Mouse (Mus musculus) ovary, postnatal 14 days (tissue): ENCODE results near the gene Heg1.

Experiments
- DNase-seq: peaks from one replicate; pipeline ENCODE4 v3.0.0; 2022; ENCODE audit warnings: low spot score

The Heg1 gene

DNA sequence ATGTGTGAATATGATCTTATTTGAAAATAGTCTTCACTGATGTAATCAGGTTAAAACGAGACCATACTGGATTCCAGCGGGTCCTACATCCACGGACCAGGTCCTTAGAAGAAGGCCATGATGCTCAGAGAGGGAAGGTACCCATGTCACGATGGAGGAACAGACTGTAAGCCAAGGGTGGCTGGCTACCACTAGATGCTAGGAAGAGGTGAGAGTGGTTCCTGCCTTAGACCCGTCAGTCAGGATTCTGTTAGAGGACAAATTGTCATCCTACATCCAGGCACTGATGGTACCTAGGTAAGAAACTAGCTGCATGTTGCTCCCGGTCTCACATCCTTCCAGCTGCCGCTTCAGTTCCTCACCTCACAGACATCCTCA is 6.9 kb upstream of the Heg1 start:
- no peak for DNase-seq

DNA sequence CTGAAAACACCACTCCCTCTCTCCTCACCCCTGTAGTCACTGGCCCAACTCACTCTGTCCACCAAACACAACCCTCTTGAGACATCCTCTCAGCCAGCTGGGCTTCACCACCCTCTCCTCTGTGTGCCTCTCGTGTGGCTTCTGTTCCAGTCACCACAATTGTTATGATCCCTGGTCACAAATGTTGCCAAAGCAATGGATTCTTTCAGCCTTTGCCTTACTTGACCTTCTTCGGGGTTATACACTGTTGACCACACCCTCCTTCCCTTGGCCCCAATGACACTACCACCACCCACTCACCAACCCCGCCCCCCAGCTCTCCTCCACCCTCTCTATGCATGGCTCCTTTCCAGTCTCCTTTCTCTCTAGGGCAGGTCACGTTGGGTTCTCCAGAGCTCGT is 6.3 kb upstream of the Heg1 start:
- no peak for DNase-seq

DNA sequence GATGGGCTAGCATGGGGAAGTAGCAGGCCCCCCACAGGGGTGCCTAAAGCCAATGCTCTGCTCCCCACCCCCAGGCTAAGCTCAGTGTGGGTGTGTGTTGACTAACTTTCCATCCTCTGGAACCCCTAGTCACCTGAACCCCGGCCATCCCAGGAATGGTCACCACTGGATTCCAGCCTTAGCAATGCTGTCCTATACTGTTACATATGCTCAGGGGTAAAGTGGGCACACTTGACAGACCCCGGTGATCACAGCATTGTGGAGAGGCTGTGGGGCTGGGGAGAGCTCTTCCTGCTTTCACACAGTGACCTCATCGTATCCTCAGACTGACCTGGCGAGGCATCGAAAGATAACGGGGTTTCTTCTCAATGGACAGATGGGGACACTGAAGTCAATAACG is 3.9 kb upstream of the Heg1 start:
- DNase-seq: no peak

DNA sequence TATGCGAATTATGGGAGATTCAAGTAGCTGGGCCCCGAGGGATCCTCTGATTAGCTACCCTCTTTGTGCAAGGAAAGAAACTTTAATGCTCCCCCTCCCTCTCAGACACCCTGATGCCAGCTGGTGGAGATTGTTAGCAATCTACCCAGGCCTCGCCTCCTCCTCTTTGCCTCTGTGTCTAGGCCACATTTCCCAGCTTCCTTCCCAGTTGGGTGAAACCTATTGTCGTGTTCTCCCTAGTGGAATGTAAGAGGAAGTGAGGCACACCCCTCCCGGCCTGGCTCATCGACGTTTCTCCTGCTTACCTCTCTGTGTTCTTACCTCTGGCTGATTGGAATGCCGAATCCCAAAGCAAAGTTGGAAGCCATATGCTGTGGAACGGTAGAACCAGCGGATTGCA is 3.4 kb upstream of the Heg1 start:
- no peak for DNase-seq

DNA sequence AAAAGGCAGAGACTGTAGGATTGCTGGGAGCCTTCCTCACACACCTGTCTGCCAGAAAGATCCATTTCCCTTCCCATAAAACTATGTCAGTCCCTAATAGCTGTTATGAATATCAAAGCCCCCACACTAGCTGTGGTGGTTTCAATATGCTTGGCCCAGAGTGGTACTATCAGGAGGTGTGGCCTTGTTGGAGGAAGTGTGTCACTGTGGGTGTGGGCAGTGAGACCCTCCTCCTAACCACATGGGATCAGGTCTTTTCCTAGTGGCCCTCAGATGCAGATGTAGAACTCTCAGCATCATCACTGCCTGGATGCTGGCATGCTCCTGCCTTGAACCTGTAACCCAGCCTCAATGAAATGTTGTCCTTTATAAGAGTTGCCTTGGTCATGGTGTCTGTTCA is 2.5 kb upstream of the Heg1 start:
- no peak for DNase-seq

DNA sequence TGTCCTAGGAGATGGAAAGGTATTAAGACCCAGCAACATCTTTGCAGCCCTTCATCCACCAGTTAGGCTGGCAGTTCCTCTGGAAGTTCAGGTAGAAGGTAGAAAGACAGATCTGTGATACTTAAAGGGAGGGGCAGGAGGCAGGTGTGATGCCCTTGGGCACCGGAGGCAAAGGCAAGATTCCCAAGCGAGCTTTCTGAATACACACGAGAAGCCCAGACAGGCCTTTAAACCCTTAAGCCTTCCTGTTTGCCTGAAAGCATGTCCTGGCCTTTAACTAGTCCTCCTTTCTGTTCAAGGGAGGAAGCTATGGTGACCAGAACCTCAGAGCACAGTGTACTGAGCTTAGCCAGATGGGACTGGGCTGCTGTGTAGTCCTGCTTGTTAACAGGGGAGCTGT is 1.5 kb upstream of the Heg1 start:
- DNase-seq: no peak

DNA sequence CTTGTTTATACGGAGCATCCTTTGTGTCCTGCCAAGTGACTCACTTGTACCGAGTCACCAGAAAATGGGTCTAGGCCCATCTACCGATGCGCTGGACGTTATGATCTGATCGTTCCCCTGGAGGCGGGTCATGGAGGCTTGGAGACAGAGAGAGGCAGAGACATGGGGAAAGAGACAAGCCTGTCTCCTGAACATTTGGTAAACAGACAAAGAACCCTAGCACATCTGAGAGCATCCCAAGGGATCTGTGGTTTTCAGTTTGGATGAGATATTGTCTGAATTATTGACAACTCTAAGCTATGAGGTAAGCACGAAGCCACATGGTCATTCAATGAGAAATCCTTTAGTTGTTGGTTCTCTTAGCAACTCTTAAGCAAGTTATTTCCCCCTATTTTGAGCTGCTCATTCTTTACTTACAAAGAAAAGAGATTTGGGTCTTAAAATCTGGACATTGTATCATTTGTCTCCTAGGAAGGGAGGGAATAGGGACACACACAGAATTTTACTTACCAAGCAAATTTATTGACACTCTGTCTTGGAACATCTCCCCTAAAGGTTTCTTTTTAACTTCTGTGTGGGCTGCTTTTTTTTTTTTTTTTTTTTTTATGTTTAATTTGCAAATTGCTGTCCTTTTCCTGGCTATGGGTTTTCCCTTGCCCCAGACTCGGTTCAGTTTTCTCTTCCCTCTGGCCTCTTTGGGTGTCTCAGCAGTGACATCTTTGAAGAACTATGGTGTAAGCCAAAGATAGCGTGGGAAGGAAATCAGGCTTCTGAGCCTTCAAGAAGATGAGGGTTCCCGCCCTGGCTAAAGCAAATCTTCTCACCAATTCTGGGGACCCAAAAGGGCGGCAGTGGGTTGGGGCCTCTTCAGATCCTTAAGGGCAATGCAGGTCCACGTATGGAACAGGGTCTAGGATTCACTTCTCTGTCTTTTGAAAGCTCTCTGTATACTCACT is 686 bp upstream of the Heg1 start:
- DNase-seq: no peak

DNA sequence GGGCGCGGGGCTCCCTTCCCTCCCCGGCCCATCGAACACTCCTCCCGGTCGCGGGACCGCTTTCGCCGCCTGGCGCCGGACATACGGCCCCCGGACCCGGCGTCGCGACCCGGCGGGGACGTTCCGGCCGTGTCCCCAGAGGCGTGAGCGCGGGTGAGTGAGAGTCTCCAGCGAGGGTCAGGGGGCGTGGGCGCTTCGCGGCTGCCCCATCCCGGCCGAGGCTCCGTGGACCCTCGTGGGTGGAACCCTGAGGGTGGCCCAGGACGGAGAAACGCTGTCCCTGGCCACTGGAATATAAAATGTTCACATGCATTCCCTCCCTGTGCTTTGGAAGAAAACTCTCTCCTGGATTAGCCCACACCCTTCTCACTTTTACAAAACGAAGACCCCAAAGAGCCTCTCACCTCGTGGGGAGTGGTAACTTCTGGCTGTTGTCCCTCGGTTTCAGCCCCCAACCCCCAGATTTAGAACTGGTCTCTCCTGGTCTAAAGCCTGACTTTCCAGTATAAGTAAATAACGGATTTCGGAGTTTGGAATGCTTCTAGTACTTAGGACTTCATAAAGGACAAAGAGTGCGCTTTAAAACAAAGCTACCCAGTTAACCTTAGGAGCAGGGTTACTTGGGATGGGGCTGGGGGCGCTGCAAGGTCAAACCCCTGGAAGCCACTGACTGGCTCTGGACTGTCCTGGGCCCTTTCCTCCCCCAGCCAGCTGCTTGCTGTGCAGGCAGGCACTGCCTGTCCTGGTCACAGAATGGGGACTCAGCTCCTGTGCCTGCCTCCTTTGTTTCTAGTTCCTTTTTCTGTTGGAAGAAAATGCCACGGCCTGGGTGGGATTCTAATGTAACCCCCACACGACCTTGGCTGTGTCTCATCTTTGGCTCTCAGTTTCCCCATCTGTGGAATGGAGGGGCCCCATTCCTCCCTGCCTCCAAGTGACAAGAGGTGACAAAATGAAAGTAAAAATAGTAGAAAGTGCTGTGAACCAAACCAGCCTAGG is 832 bp downstream of the Heg1 start:
- DNase-seq: no peak

DNA sequence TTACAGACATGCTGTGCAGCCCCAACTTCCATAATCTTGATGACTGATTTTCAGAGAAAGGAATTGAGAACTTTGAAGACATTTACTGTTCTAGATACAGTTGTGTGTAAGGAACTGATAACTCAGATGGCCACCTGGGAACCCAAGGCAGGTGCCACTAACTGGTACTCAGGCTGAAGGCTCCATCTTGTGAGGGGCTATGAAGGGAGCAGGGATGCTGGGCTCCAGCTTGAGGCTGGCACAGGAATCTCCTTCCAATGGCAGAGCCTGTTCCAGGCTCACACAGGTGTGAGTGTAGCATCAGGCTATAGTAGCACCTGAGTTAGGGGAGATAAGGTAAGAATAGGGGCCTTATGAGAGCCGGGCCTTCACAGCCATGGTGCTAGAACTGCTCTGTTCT is 1.9 kb downstream of the Heg1 start:
- no peak for DNase-seq

DNA sequence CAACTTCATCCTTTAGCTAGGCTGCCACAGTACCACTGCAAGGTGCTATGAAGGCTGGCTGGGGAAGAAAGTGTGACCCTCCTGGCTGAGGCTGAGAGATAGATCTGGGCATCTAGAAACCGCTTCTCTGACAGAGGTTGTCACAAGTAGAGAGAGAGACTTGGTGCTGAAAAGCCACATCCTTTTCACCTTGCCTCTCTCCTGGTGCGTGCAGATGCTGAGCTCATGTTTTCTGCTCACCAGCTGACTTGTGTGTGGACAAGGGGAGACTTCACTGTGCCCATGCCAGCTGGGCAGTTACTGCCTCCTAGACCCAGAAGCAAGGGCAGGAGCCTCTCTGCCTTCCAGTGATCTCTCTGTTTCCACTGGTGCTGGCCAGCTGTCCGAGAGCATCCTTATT is 3.6 kb downstream of the Heg1 start:
- no peak for DNase-seq

DNA sequence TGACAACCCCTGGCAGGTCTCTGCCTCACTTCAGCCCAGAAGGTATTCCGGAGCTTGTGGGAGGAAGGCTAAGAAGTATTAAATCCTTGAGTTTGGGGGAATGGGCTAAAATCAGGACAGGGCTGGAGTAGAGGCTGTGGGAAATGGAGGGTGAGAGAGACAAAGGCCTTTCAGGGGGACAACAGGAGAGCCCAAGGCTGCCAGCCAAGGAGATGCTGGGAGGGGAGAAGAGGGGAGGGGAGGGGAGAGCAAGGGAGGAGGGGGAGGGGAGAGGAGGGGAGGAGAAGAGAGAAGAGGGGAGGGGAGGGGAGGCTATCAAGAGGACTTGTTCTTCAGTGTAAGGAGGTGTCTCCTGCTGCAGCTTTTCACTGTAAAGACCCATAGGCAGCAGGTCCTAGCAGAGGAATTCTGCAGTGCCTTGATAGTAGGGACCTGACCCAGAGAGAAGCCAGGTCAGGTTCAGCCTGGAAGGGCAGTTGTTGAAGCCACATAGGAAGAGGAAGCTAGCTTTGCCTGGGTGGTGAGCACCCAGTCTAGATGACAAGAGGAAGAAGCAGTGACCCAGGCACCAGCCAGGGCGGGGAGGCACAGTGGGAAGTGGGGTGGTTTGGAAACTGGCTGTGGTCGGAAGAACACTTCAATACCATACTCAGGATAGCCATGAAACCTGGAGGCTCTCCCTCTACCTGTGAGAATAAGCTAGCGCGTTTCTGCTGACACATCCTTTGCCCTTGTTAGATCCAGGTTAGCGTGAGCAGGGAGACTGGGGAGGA is 7.0 kb downstream of the Heg1 start:
- DNase-seq: no peak

DNA sequence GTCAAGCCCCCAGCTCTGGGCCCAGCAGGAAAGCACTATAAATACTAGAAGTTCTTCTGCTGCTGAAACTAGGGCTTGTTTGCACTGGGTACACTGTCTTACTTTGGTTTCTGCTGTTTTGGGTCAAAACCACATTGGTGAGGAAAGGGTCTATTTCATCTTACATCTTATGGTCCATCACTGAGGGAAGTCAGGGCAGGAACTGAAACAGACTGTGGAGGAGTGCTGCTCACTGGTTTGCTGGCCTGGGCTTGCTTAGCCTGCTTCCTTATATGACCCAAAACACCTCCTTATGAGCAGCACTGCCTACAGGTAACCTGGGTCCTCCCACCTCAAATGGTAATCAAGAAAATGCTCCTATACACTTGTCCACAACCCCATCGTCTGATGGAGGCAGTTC is 9.4 kb downstream of the Heg1 start:
- no peak for DNase-seq

DNA sequence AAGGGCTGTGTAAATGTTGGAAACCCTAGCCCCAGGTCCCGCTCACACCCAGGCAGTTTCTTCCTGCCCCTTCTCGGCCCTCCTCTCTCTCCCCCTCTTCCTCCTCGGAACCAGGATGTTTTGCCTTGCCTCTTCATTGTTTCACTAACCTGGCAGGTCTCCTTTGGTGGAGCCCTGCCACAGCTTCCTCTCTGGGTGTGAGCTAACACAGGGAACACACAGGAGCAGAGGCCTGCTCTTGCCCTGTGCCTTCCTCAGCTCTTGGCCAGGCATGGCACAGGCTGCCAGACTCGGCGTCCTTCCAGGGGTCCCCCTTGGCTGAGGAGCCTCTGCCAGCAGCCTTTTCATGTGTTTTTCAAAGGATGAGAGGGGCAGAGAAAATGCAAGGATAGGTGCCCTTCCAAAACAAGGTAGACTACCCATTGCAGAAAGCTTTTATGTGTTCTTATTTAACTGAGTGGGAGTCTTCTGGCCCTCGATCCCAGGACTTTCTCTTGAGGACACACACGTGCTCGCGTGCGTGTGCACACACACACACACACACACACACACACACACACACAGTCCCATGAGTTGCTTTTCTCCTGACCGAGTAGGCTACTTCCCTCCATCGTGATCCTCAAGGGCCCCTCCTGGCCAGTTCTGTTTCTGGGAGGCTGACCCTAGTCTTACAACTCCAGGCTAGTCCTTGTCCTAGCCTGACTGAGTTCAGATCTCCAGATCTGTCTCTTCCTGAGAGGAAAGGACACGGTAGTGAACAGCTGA is 12.8 kb downstream of the Heg1 start:
- no peak for DNase-seq

DNA sequence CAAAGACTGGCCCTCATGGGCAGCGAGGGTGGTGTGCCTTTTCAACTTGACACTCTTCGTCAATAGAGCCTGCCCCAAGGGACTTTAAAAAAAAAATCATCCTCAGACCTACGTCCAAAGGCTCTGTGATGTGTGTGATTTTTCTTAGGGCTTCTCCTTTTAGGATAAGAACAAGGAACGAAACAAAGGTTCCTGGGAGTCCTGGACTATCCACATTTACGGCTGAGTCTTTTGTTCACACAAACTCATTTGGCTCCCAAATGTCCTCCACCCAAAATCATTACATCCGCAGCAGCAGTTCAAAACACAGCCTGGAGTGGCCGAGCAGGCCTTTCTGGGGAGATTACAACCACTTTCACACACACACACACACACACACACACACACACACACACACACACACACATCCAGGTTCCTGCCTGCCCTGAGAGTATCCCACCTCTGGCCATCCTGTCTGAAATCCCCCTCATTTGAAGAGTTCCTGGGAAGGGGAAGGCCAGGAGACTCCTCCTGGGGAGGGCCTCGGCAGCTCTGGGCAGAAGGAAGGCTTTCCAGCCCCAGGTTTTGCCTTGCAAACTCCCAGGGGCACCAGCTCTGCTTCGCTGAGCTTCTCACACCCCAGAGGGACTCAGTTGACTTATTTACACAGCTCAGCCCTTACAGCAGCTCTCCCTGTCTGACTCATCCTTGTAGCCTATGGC is 13.6 kb downstream of the Heg1 start:
- DNase-seq: no peak

DNA sequence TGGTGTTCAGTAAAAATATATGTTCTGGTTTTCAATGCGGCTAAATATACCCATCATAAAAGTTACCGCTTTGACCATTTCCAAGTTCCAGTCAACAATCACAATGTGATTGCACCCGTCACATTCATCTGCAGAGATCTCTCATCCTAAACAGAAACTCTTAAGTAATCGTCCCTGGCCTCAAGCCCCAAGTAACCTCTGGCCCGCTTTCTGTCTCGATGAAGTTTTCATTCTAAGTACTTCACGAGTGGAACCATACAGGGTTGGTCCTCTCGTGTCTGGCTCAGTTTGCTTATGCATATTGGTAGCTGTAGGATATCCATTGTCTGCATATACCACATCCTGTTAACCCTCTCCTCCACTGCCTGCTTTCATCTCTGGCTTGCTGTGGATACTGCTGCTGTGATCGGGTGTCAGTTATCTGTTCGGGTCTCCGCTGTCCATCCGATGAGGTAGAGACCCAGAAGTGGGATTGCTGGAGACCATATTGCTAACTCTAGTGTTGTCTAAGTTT is 14.2 kb downstream of the Heg1 start:
- DNase-seq: no peak

DNA sequence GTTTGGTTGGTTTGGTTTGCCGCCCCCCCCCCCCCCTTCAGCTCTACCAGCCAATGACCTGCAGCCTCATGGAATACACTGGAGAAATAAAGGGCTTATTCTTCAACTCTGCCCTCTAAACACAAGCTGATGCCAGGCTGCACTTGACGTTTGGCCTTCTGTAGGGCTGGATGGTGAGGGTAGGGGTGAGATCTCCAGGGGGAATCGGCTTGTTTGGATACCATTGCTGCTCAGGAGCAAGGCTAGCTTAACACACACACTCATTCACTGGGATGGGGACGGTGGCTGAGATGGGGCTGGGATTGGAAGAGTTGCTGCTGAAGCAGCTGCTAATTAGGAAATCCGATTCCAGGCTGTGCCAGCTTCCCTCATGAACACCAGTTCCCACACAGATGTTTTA is 16.4 kb downstream of the Heg1 start:
- DNase-seq: no peak

DNA sequence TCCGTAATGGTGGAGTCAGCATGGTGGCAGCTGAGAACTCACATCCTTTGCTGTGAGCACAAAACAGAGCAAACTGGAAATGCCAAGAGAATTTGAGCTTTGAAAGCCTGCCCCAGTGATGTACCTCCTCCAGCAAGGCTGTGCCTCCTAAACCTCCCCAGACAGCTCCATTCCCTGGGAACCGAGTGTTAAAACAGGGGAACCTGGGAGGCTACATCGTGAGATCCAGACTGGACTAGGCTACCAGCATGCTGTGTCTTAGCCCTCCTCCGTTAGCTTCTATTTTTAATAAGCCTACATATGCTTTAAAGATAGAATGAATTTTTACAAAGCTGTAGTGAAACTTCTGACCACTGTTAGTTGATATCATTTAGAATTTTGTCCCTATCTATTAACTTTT is 17.7 kb downstream of the Heg1 start:
- no peak for DNase-seq

DNA sequence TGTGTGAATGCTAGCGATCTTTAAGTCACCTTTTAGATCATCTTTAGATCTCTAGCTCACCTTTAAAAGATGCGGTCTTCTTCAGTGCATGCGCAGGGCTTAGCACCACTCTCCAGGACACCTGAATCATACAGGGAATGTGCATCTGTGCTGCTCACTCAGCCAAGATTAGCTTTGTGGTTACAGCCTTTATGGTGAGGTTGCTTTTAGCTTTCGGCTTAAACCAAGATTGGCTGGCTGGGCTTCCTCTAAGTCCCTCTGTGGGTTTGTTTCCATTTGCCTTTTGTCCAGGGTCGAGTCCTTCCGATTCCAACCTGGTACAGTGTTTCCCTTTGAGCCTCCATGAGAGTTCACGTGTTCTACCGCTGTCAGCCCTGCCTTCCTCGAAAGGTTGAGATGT is 20.1 kb downstream of the Heg1 start:
- no peak for DNase-seq

DNA sequence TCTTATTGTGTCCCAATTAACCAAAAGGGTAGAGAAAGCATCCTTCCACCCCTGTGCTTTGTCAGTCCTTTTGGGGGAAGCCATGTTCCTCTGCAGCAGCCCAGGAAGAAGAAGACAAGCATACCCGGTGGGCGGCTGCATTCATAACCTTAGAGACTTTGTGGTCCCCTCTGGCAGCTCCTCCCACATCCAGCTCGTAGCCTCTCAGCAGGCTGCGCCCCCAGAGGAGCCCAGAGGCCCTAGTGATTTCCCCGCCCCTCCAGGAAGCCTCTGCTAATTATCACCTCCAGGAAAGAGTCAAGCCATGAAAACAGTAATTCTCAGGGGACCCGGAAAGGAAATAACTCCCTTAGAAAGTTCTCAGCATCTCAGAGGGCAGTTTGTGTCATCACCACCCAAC is 21.1 kb downstream of the Heg1 start:
- no peak for DNase-seq

DNA sequence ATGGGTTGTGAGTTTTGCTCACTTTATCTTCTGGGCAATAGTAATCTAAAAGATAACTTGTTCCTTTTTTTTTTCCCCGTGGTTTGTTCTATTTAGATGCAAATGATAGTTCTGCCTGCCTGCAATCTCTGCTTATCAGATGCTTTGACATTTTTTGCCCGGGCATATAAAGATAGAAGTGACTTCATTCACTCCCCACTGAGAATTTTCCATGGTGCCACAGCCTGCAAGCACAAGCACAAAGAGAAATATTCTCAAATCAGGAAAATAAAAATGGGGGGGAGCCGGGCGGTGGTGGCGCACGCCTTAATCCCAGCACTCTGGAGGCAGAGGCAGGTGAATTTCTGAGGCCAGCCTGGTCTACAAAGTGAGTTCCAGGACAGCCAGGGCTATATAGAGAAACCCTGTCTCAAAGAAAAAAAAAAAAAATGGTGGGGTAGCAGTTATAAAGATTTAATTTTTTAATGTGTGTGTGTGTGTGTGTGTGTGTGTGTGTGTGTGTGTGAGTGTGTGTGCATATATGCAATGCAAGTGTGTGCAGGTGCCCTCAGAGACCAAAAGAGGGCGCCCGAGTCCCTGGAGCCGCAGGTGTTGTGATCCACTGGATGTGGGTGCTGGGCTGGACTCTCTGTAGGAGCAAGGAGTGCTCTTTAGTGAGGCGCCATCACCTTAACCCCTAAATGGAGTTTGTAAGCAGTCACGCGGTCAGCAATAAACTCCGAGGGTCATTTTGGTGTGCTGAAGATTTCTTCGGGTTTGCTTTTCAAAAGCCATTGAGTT is 22.1 kb downstream of the Heg1 start:
- no peak for DNase-seq
